25 mouse cellular contexts compared by ENCODE assay signal in the genomic region with DNA sequence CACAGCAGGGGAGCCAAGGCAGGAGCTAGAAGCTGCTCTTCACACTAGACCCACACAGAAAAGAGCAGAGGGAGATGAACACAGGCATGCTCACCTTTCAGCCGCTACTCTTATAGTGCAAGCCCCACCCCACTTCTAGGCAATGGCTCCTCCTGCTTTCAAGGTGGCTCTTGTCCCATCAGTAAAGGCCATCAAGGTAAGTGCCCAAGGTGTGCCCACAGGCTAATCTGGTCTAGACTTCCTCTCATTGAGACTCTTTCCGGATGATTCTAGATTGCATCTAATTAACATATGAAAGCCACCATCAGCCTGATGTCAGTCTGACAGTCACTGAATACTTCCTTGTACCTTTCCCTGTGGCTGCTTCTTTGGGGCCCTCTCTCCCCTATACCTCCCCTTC. TPM values are rescaled to one million over a fixed set of nuclear protein-coding genes. Genes with fewer than 3 reads are reported as not detected.
DNase-seq lines count a peak whose midpoint lies in the region; ATAC-seq and TF ChIP-seq lines count a peak whose summit lies in the region.
"Had no signal": no experiment of that assay in that cellular context is flagged by ENCODE, and none has a peak within 500 bp of the region (broad histone marks: within the 10 kb centered on the region; RNA-seq: fewer than 3 reads in every experiment).

No protein-coding gene starts in this region.

- no peak for TF ChIP-seq CTCF in lung, postnatal 0 days (IDR thresholded peaks at IDR 0.05)
- no peak for TF ChIP-seq CTCF in ES-Bruce4 (IDR thresholded peaks at IDR 0.05; ENCODE audit: low read depth, low read length)

- no peak overlapping the region for H3K4me3 ChIP-seq in hindbrain, embryonic 10.5 days
- no peak overlapping the region for H3K4me3 ChIP-seq in hindbrain, embryonic 11.5 days (ENCODE audit: low read depth, low read length)
- H3K4me3 ChIP-seq in lung, postnatal 0 days (ENCODE audit: low read depth, low read length): no peak overlapping the region
- H3K4me3 ChIP-seq in ES-Bruce4 (ENCODE audit: low read depth, low read length): no peak overlapping the region
- H3K4me3 ChIP-seq: embryonic facial prominence, embryonic 13.5 days; embryonic facial prominence, embryonic 15.5 days; erythroblast, embryonic 14.5 days; forebrain, embryonic 10.5 days; forebrain, embryonic 12.5 days had no signal

- 49% methylated on average over 2 of the region's 2 CpGs for WGBS in hindbrain, embryonic 10.5 days
- 44% methylated on average over 2 of the region's 2 CpGs for WGBS in hindbrain, embryonic 11.5 days
- WGBS in lung, postnatal 0 days: 45% methylated on average over 2 of the region's 2 CpGs

- no peaks in the 10 kb centered on the region for H3K27me3 ChIP-seq in hindbrain, embryonic 10.5 days (ENCODE audit: insufficient read depth, poor library complexity, severe bottlenecking)
- no peaks in the 10 kb centered on the region for H3K27me3 ChIP-seq in hindbrain, embryonic 11.5 days (ENCODE audit: control insufficient read depth, insufficient read depth, low read length)
- no peaks in the 10 kb centered on the region for H3K27me3 ChIP-seq in lung, postnatal 0 days (replicated peaks; ENCODE audit: insufficient read depth, low read length)
- no peaks in the 10 kb centered on the region for H3K27me3 ChIP-seq in ES-Bruce4 (ENCODE audit: control insufficient read depth, insufficient read depth, low read length, poor library complexity, severe bottlenecking)
- H3K27me3 ChIP-seq: embryonic facial prominence, embryonic 13.5 days; embryonic facial prominence, embryonic 15.5 days; forebrain, embryonic 12.5 days had no signal

- no peak for DNase-seq in hindbrain, embryonic 10.5 days (ENCODE audit: low spot score)
- no peak for DNase-seq in hindbrain, embryonic 11.5 days (ENCODE audit: low spot score)
- no peak for DNase-seq in lung, postnatal 0 days (ENCODE audit: low spot score)
- no peak for DNase-seq in lung, postnatal 4 days
- no peak for DNase-seq in frontal cortex, postnatal 36 days (ENCODE audit: low spot score in 2 of 2)
- DNase-seq: adrenal gland, adult 2 months; adrenal gland, postnatal 10 days; adrenal gland, postnatal 25 days; B cell, adult 2 months; cerebellum, adult 11 months; cerebellum, adult 18-20 months; cerebellum, adult 8-10 months; cerebellum, adult 9-11 months; cerebellum, postnatal 14 days; cerebellum, postnatal 36 days; embryo, embryonic 11 days had no signal

- peak overlapping the region; percentile 50; the same call in 1 of the 2 replicates for H3K27ac ChIP-seq in hindbrain, embryonic 10.5 days
- H3K27ac ChIP-seq in hindbrain, embryonic 11.5 days (ENCODE audit: low read depth, low read length): no peak overlapping the region
- peak overlapping the region; percentile 38; the same call in 1 of the 2 replicates for H3K27ac ChIP-seq in lung, postnatal 0 days (ENCODE audit: low read length)
- H3K27ac ChIP-seq in ES-Bruce4 (ENCODE audit: insufficient read depth, low read length): peak overlapping the region; percentile 46; the same call in 1 of the 2 replicates
- H3K27ac ChIP-seq: embryonic facial prominence, embryonic 13.5 days; embryonic facial prominence, embryonic 15.5 days; forebrain, embryonic 10.5 days; forebrain, embryonic 12.5 days had no signal

- H3K4me2 ChIP-seq in hindbrain, embryonic 11.5 days (replicated peaks; ENCODE audit: low read depth, low read length): no peak overlapping the region
- H3K4me2 ChIP-seq in lung, postnatal 0 days (replicated peaks; ENCODE audit: low read depth, low read length): no peak overlapping the region
- H3K4me2 ChIP-seq: embryonic facial prominence, embryonic 13.5 days; embryonic facial prominence, embryonic 15.5 days; forebrain, embryonic 12.5 days had no signal

- H3K9me3 ChIP-seq in hindbrain, embryonic 10.5 days: 0 out of 2 replicates have a peak, but pooled peaks cover 2% of the 10 kb centered on the region
- H3K9me3 ChIP-seq in hindbrain, embryonic 11.5 days (ENCODE audit: control insufficient read depth, low read length): no peaks in the 10 kb centered on the region
- H3K9me3 ChIP-seq in lung, postnatal 0 days (ENCODE audit: low read length): no peaks in the 10 kb centered on the region
- H3K9me3 ChIP-seq in ES-Bruce4 (replicated peaks; ENCODE audit: control insufficient read depth, insufficient read depth, low read length, poor library complexity, severe bottlenecking): no peaks in the 10 kb centered on the region
- H3K9me3 ChIP-seq: embryonic facial prominence, embryonic 15.5 days; forebrain, embryonic 12.5 days had no signal

- no peak for ATAC-seq in hindbrain, embryonic 11.5 days (ENCODE audit: low FRiP score)
- ATAC-seq in lung, postnatal 0 days: no peak
- ATAC-seq: CD4-positive, CD25-positive, alpha-beta regulatory T cell, adult 4 months; forebrain, embryonic 14.5 days; forebrain, embryonic 16.5 days had no signal

- TF ChIP-seq POLR2A in ES-Bruce4 (IDR thresholded peaks at IDR 0.05; ENCODE audit: insufficient read depth, low read length): no peak

- H3K9ac ChIP-seq in hindbrain, embryonic 11.5 days (ENCODE audit: low read depth, low read length): no peak overlapping the region
- H3K9ac ChIP-seq in lung, postnatal 0 days (replicated peaks; ENCODE audit: low read depth): no peak overlapping the region
- H3K9ac ChIP-seq in ES-Bruce4 (ENCODE audit: low read depth, poor library complexity, severe bottlenecking): no peak overlapping the region
- H3K9ac ChIP-seq: embryonic facial prominence, embryonic 13.5 days; embryonic facial prominence, embryonic 15.5 days; forebrain, embryonic 12.5 days had no signal

- H3K36me3 ChIP-seq in hindbrain, embryonic 10.5 days: no peaks in the 10 kb centered on the region
- no peaks in the 10 kb centered on the region for H3K36me3 ChIP-seq in hindbrain, embryonic 11.5 days (ENCODE audit: control insufficient read depth, insufficient read depth, low read length)
- H3K36me3 ChIP-seq in lung, postnatal 0 days (ENCODE audit: insufficient read depth, low read length): no peaks in the 10 kb centered on the region
- H3K36me3 ChIP-seq in ES-Bruce4 (ENCODE audit: control insufficient read depth, insufficient read depth, low read length, poor library complexity, severe bottlenecking): no peaks in the 10 kb centered on the region
- H3K36me3 ChIP-seq: embryonic facial prominence, embryonic 13.5 days; embryonic facial prominence, embryonic 15.5 days; forebrain, embryonic 10.5 days; forebrain, embryonic 12.5 days had no signal

- TF ChIP-seq EP300 in lung, postnatal 0 days (IDR thresholded peaks at IDR 0.05): no peak
- peak; percentile 81 for TF ChIP-seq EP300 in ES-Bruce4 (IDR thresholded peaks at IDR 0.05; ENCODE audit: insufficient read depth, low read depth, low read length)

- H3K4me1 ChIP-seq in hindbrain, embryonic 10.5 days (replicated peaks): peaks cover 49% of the 10 kb centered on the region
- H3K4me1 ChIP-seq in hindbrain, embryonic 11.5 days (replicated peaks; ENCODE audit: control insufficient read depth, insufficient read depth, low read length): no peaks in the 10 kb centered on the region
- H3K4me1 ChIP-seq in lung, postnatal 0 days (ENCODE audit: insufficient read depth, low read depth, low read length): peaks cover 8% of the 10 kb centered on the region; the same call in 1 of the 2 replicates
- H3K4me1 ChIP-seq in ES-Bruce4 (ENCODE audit: control insufficient read depth, insufficient read depth, low read length): peaks cover 8% of the 10 kb centered on the region

RNA-seq across cellular contexts. Expression of gene Ptgis, which starts 7.4 kb away (rescaled TPM):
- polyA plus RNA-seq in hindbrain, embryonic 10.5 days (2016; fragmentation: Nextera tagmentation; extraction: Ambion mirVana): 10.8 and 10.9 TPM in 2 replicates
- 7.4 and 10.5 TPM in 2 replicates for polyA plus RNA-seq in hindbrain, embryonic 11.5 days (2014; fragmentation: Nextera tagmentation; extraction: Ambion mirVana)
- 32.7 and 37.9 TPM in 2 replicates for polyA plus RNA-seq in lung, postnatal 0 days (2015; fragmentation: Nextera tagmentation; extraction: Ambion mirVana)
- polyA plus RNA-seq in ES-Bruce4 (2011; ENCODE audit: insufficient read depth, insufficient read length, low read depth, missing spikeins): 6.8 and 11.0 TPM in 2 replicates
- polyA plus RNA-seq: erythroblast, embryonic 14.5 days had no signal

RNA-seq across cellular contexts. Expression of gene Kcnb1, which starts 57.9 kb away (rescaled TPM):
- polyA plus RNA-seq in hindbrain, embryonic 10.5 days (2016; fragmentation: Nextera tagmentation; extraction: Ambion mirVana): 0.56 and 0.89 TPM in 2 replicates
- 0.66 and 0.69 TPM in 2 replicates for polyA plus RNA-seq in hindbrain, embryonic 11.5 days (2014; fragmentation: Nextera tagmentation; extraction: Ambion mirVana)
- polyA plus RNA-seq in lung, postnatal 0 days (2015; fragmentation: Nextera tagmentation; extraction: Ambion mirVana): 0.76 and 1.1 TPM in 2 replicates
- polyA plus RNA-seq in ES-Bruce4 (2011; ENCODE audit: insufficient read depth, insufficient read length, low read depth, missing spikeins): 1.1 and 1.4 TPM in 2 replicates
- polyA plus RNA-seq: erythroblast, embryonic 14.5 days had no signal
